Comparison of ENCODE assay signal across 9 mouse cellular contexts in the genomic region with DNA sequence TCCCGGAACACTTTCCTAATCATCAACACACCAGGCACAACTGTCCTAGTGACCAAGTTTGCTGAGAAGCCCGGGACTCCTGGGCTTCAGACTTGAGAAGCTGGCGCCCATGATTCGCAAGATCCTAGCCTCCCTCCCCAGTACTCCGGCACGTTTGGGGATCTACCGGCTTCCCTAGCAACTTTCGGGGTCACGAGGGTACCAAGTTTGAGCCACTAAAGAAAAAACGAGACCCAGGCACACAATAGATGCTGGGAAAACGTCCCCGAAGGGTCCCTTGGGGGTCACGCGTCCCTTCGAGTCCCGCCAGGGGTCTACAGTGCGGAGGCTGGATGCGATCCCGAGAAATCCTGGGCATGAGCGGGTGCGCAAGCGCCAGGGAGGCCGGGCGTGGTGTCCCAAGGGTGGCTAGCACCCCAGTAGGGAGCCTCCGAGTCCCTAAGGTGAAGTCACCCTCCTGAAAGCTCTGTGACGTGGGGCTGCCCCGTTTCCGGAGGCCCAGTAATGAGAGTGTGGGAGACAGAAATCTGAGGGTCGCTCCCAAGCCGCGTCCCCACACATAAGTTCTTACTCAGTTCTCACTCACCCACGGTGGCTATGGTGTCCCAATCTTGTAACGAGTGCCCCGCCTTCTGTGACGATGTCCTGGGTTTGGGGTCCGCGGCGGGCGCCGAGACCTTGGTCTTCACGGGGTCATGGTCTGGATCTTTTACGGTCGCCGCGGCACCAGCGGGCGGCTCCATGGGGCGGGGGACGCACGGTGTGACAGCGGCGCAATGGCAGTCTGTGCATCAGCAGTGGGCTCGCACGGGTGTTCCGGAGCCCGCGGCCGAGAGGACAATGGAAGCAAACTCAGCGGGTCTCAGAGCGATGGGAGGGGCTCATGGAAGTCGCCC. TPM values are rescaled to one million over a fixed set of nuclear protein-coding genes. Genes with fewer than 3 reads are reported as not detected.
DNase-seq lines count a peak whose midpoint lies in the region; ATAC-seq and TF ChIP-seq lines count a peak whose summit lies in the region.
"Had no signal": no experiment of that assay in that cellular context is flagged by ENCODE, and none has a peak within 500 bp of the region (broad histone marks: within the 10 kb centered on the region; RNA-seq: fewer than 3 reads in every experiment).

No protein-coding gene starts in this region.

- H3K36me3 ChIP-seq in kidney, postnatal 0 days (ENCODE audit: insufficient read depth, low read length) = no peaks in the 10 kb centered on the region
- H3K36me3 ChIP-seq in small intestine, adult 2 months (ENCODE audit: control insufficient read depth, insufficient read depth, low read length) = no peaks in the 10 kb centered on the region

- peak; percentile 27 for ATAC-seq in common myeloid progenitor, adult 5-6 weeks (replicated peaks; ENCODE audit: low read depth, poor library complexity, severe bottlenecking)
- ATAC-seq in granulocyte monocyte progenitor cell, adult 5-6 weeks (replicated peaks; ENCODE audit: poor library complexity, severe bottlenecking) = peak; percentile 54
- peak; percentile 68 for ATAC-seq in kidney, postnatal 0 days (replicated peaks; ENCODE audit: low FRiP score, low read depth)

- peak overlapping the region; percentile 63 for H3K9ac ChIP-seq in kidney, postnatal 0 days (ENCODE audit: low read depth, low read length)

- no peaks in the 10 kb centered on the region for H3K27me3 ChIP-seq in kidney, postnatal 0 days (ENCODE audit: insufficient read depth, low read length)
- no peaks in the 10 kb centered on the region for H3K27me3 ChIP-seq in small intestine, adult 2 months (ENCODE audit: control insufficient read depth, insufficient read depth, low read length)

- peak; percentile 16 for DNase-seq in layer of hippocampus, adult 11-12 months (ENCODE audit: low spot score)
- DNase-seq in layer of hippocampus, adult 9-10 months (ENCODE audit: low spot score) = no peak
- peak; percentile 12 for DNase-seq in MN1 (ENCODE audit: low spot score)
- DNase-seq in kidney, postnatal 0 days (ENCODE audit: low spot score) = peak; percentile 1
- DNase-seq in lung, postnatal 4 days = peak; percentile 38 to 51

- 25% methylated on average over 61 of the region's 61 CpGs for WGBS in kidney, postnatal 0 days
- 13% methylated on average over 61 of the region's 61 CpGs for WGBS in small intestine, adult 2 months

- peak overlapping the region; percentile 92; the same call in 1 of the 2 replicates for H3K27ac ChIP-seq in kidney, postnatal 0 days
- peak overlapping the region; percentile 75 for H3K27ac ChIP-seq in small intestine, adult 2 months (ENCODE audit: insufficient read depth, low read depth, low read length)

- peak overlapping the region; percentile 61 for H3K4me2 ChIP-seq in kidney, postnatal 0 days (ENCODE audit: low read length)

- no peaks in the 10 kb centered on the region for H3K9me3 ChIP-seq in kidney, postnatal 0 days (replicated peaks; ENCODE audit: low read length)

- TF ChIP-seq CTCF in kidney, postnatal 0 days (IDR thresholded peaks at IDR 0.05; ENCODE audit: low read depth) = no peak
- no peak for TF ChIP-seq CTCF in small intestine, adult 2 months (IDR thresholded peaks at IDR 0.05; ENCODE audit: extremely low read depth, insufficient read length, insufficient replicate concordance, low read depth, low read length)

- peak overlapping the region; percentile 48 for H3K4me3 ChIP-seq in kidney, postnatal 0 days (replicated peaks; ENCODE audit: low read depth, low read length)
- H3K4me3 ChIP-seq in small intestine, adult 2 months (ENCODE audit: low read depth, low read length) = peak overlapping the region; percentile 100

- no peaks in the 10 kb centered on the region for H3K4me1 ChIP-seq in kidney, postnatal 0 days (replicated peaks; ENCODE audit: insufficient read depth, low read length)
- H3K4me1 ChIP-seq in small intestine, adult 2 months (ENCODE audit: control insufficient read depth, insufficient read depth, insufficient read length, low read length) = peaks cover 6% of the 10 kb centered on the region; the same call in 1 of the 2 replicates

- no peak for TF ChIP-seq POLR2A in small intestine, adult 2 months (IDR thresholded peaks at IDR 0.05; ENCODE audit: low read depth, low read length)

RNA-seq across cellular contexts. Expression of gene Prkx, which starts 0.9 kb away (rescaled TPM):
- total RNA-seq in common myeloid progenitor, adult 5-6 weeks (2017) = 9.8 and 12.5 TPM in 2 replicates
- total RNA-seq in granulocyte monocyte progenitor cell, adult 5-6 weeks (2014; fragmentation: Nextera tagmentation) = 6.7 and 9.1 TPM in 2 replicates
- total RNA-seq in granulocyte monocyte progenitor cell, adult 5-6 weeks (2017) = 3.7 and 4.4 TPM in 2 replicates
- 13.9 and 14.5 TPM in 2 replicates for polyA plus RNA-seq in kidney, postnatal 0 days (2015; fragmentation: Nextera tagmentation; extraction: Ambion mirVana)
- polyA plus RNA-seq in small intestine, adult 2 months (2012; rRNA removed) = 5.7 and 20.0 TPM in 2 replicates

RNA-seq across cellular contexts. Expression of gene Pbsn, which starts 58.2 kb away (rescaled TPM):
- not detected in 2 replicates for total RNA-seq in common myeloid progenitor, adult 5-6 weeks (2017)
- total RNA-seq in granulocyte monocyte progenitor cell, adult 5-6 weeks (2014; fragmentation: Nextera tagmentation) = not detected in 2 replicates
- not detected in 2 replicates for total RNA-seq in granulocyte monocyte progenitor cell, adult 5-6 weeks (2017)
- not detected in 2 replicates for polyA plus RNA-seq in kidney, postnatal 0 days (2015; fragmentation: Nextera tagmentation; extraction: Ambion mirVana)
- not detected in 2 replicates for polyA plus RNA-seq in small intestine, adult 2 months (2012; rRNA removed)
- total RNA-seq: layer of hippocampus, postnatal 14 days had no signal
